Mouse (Mus musculus) thymus, adult 2 months (tissue): Measurements from ENCODE around the gene Gimap8.

Source experiments
- CTCF ChIP-seq: fragments of 200-500 bp; IDR thresholded peaks from 2 replicates; pipeline ENCODE4 v1.5.1; 2012; ENCODE audit warnings: mild to moderate bottlenecking, control low read depth, low read length, moderate library complexity, borderline replicate concordance; ENCODE audit not compliant: control insufficient read depth, poor library complexity, insufficient read depth; ENCODE audit errors: extremely low read depth
- POLR2A ChIP-seq: fragments of 200-500 bp; IDR thresholded peaks from 2 replicates; pipeline ENCODE4 v1.6.1; 2012; ENCODE audit warnings: mild to moderate bottlenecking, low read length, control low read depth, moderate library complexity; ENCODE audit not compliant: control insufficient read depth, poor library complexity, insufficient read depth; ENCODE audit errors: extremely low read depth

DNA sequence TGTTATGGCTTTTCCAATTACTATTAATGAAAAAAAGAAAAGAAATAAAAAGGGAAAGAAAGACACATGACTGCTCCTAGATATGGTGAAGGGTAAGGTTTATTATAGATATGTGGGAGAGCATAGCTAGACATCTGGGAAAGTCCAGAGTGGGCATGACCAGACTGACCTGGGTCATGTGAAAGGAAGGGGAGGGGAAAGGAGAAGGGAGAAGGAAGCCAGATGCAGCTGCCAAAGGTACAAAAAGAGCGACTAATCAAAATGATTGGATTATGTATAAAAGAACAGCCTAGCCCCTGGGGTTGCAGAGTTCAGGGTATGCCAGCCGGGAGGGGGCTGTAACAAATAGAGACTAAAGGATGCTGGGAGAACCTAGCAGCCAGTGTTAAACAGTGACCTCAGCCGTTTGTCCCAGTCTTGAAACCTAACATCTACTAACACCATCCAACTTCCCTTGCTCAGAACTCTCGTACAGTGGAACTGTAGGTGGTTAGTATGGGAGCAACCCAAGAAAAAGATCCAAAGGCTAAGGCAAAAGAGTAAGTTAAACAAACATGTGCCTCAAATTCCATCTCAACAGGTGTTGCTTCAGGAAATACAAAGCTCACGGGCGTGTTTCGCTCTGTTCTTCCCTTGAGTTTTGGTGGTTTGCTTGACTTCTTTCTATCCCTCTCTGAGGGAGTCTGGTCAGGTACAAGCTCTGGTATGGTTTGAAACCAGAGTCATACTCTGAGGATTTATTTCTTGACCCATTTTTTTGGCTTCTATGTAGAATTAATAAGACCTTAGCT lies 51.2 kb downstream of the Gimap8 start:
- no peak for TF ChIP-seq CTCF
- no peak for TF ChIP-seq POLR2A
